Mouse (Mus musculus) liver (tissue): ENCODE results near the gene Rfx7.

Experiments used
- DNase-seq: peaks from one replicate; pipeline ENCODE4 v3.0.0-alpha.2; 2020; ENCODE audit warnings: mixed read lengths

The Rfx7 gene

GRCm38 (mm10) chr9:72531996-72532380 is at the start of gene Rfx7:
TSS of gene Rfx7 (plus strand) at chr9:72532240.
- DNase-seq, result peak; percentile 83

GRCm38 (mm10) chr9:72488523-72488922 is 43.5 kb upstream of the Rfx7 start:
- no peak for DNase-seq

GRCm38 (mm10) chr9:72489131-72489530 is 42.9 kb upstream of the Rfx7 start:
- no peak for DNase-seq

- DNase-seq, result peak; percentile 90
Observed at GRCm38 (mm10) chr9:72491559-72492193, 40.4 kb upstream of the Rfx7 start.

GRCm38 (mm10) chr9:72492194-72492565 is 39.9 kb upstream of the Rfx7 start, which contains the start of gene Tex9:
TSS of gene Tex9 (minus strand) at chr9:72492212.
- no peak for DNase-seq

- DNase-seq, result no peak
Observed at GRCm38 (mm10) chr9:72493465-72493864, 38.6 kb upstream of the Rfx7 start.

- DNase-seq, result no peak
Observed at GRCm38 (mm10) chr9:72493984-72494685, 37.9 kb upstream of the Rfx7 start.

- DNase-seq, result no peak
Observed at GRCm38 (mm10) chr9:72496691-72497090, 35.3 kb upstream of the Rfx7 start.

GRCm38 (mm10) chr9:72497171-72497570 is 34.9 kb upstream of the Rfx7 start:
- no peak for DNase-seq

GRCm38 (mm10) chr9:72512229-72512981 is 19.6 kb upstream of the Rfx7 start:
- DNase-seq, result no peak

GRCm38 (mm10) chr9:72515366-72515765 is 16.7 kb upstream of the Rfx7 start:
- DNase-seq, result no peak

GRCm38 (mm10) chr9:72519246-72519645 is 12.8 kb upstream of the Rfx7 start:
- DNase-seq, result no peak

- DNase-seq, result no peak
Observed at GRCm38 (mm10) chr9:72520849-72521248, 11.2 kb upstream of the Rfx7 start.

GRCm38 (mm10) chr9:72526091-72526490 is 5.9 kb upstream of the Rfx7 start:
- DNase-seq, result no peak

GRCm38 (mm10) chr9:72530237-72530636 is 1.8 kb upstream of the Rfx7 start:
- DNase-seq, result peak; percentile 88

GRCm38 (mm10) chr9:72530824-72531223 is 1.2 kb upstream of the Rfx7 start:
- DNase-seq, result peak; percentile 4

- peak; percentile 69 for DNase-seq
Observed at GRCm38 (mm10) chr9:72531291-72531995, 597 bp upstream of the Rfx7 start.

GRCm38 (mm10) chr9:72532381-72533088 is 495 bp downstream of the Rfx7 start:
- peak; percentile 67 for DNase-seq

- DNase-seq, result no peak
Observed at GRCm38 (mm10) chr9:72533089-72533415, 1.0 kb downstream of the Rfx7 start.

GRCm38 (mm10) chr9:72534985-72535384 is 2.9 kb downstream of the Rfx7 start:
- DNase-seq, result no peak

GRCm38 (mm10) chr9:72535394-72535793 is 3.4 kb downstream of the Rfx7 start:
- no peak for DNase-seq

GRCm38 (mm10) chr9:72537086-72537485 is 5.0 kb downstream of the Rfx7 start:
- DNase-seq, result no peak

- no peak for DNase-seq
Observed at GRCm38 (mm10) chr9:72543590-72543989, 11.6 kb downstream of the Rfx7 start.
